Mouse (Mus musculus) embryonic facial prominence, embryonic 12.5 days (tissue): ENCODE data around the gene Lrguk. TPM values are rescaled to one million over a fixed set of nuclear protein-coding genes. Genes with fewer than 3 reads are reported as not detected.

Source experiments
- polyA plus RNA-seq: library from polyadenylated mRNA; unstranded; fragments of >200 nt; fragmentation: Nextera tagmentation; extraction: Ambion mirVana; gene quantifications from 2 replicates; pipeline ENCODE4 v1.2.1, GENCODE M21; 2016

Lrguk gene
- polyA plus RNA-seq, 1 experiment from 2014 or later = 1.1 TPM

Other genes with a start within 250 kb of the Lrguk start
- 48.3 and 50.5 TPM in 2 replicates for gene Slc35b4, start 147.7 kb downstream of the Lrguk start, polyA plus RNA-seq